Mouse (Mus musculus) heart, embryonic 16.5 days (tissue): ENCODE measurements around the gene Cmah. TPM values are rescaled to one million over a fixed set of nuclear protein-coding genes. Genes with fewer than 3 reads are reported as not detected.
"Not testable (repeated sequence)": the region's sequence is repeated elsewhere in the genome, so short reads cannot be mapped to it uniquely, and the experiment has no call there.

Experiments used
- ATAC-seq: fragments of 200-750 bp; cut with Nextera tagmentation; replicated peaks from 2 replicates; pipeline ENCODE4 v1.8.0; 2017; ENCODE audit warnings: moderate number of reproducible peaks; ENCODE audit not compliant: insufficient read depth, low FRiP score; ENCODE audit errors: extremely low read depth
- H3K27ac ChIP-seq: fragments of 300-500 bp; sonication (generic); 2 replicates; pipeline ENCODE4 v1.5.1; 2014; ENCODE audit warnings: mild to moderate bottlenecking, low read length, control low read depth, moderate library complexity
- H3K27me3 ChIP-seq: fragments of 300-500 bp; sonication (generic); 2 replicates; pipeline ENCODE4 v1.6.1; 2014; ENCODE audit warnings: low read length, mixed read lengths; ENCODE audit not compliant: control insufficient read depth, insufficient read depth
- H3K36me3 ChIP-seq: fragments of 300-500 bp; sonication (generic); 2 replicates; pipeline ENCODE4 v1.6.1; 2014; ENCODE audit not compliant: control insufficient read depth, insufficient read depth
- H3K4me1 ChIP-seq: fragments of 300-500 bp; sonication (generic); 2 replicates; pipeline ENCODE4 v1.6.1; 2014; ENCODE audit warnings: low read length, mixed read lengths; ENCODE audit not compliant: control insufficient read depth, insufficient read depth
- H3K4me2 ChIP-seq: fragments of 300-500 bp; sonication (generic); 2 replicates; pipeline ENCODE4 v1.6.1; 2014; ENCODE audit warnings: low read depth, mild to moderate bottlenecking, control low read depth, low read length
- H3K4me3 ChIP-seq: fragments of 300-500 bp; sonication (generic); 2 replicates; pipeline ENCODE4 v1.5.1; 2014; ENCODE audit warnings: mild to moderate bottlenecking, control low read depth, low read length
- H3K9ac ChIP-seq: fragments of 300-500 bp; sonication (generic); 2 replicates; pipeline ENCODE4 v1.6.1; 2014; ENCODE audit warnings: low read length, control low read depth
- H3K9me3 ChIP-seq: fragments of 300-500 bp; sonication (generic); replicated peaks from 2 replicates; pipeline ENCODE4 v1.6.1; 2016; ENCODE audit warnings: low read length; ENCODE audit not compliant: control insufficient read depth
- WGBS: fragments of 180-500 bp; shearing (Covaris S2); extraction: QIAGEN DNeasy Blood & Tissue Kit; methylation state at CpG from one replicate; pipeline ENCODE4 v1.1.7; 2014; 5-methylcytosine and 5-hydroxymethylcytosine counted together
- polyA plus RNA-seq: library from polyadenylated mRNA; unstranded; fragments of >200 nt; fragmentation: Nextera tagmentation; extraction: Ambion mirVana; gene quantifications from 2 replicates; pipeline ENCODE4 v1.2.1, GENCODE M21; 2015

Gene Cmah
- polyA plus RNA-seq, 1 experiment from 2014 or later, result 2.2 TPM

DNA sequence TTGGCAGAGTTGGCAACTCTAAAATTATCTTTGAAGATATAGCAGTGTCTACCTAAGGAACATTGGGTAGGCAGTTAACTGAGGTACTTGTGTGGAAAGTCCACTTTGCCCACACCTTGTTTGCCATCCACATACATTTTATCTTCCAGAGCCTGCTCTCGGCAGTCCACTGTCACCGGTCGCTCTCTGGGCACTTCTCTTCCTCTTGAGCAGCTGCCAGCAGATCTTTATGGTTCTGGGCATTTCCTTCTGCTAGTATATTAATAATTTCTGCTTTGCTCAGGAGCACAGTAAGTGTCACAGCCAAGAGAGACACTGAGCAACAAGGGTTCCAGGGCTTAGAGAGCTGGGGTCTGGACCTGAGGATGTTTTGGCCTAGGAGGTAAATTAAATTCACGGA, 68.6 kb downstream of the Cmah start:
- Histone ChIP-seq H3K27ac (no peak overlapping the region), H3K9me3 (no peaks in the 10 kb centered on the region), H3K27me3 (no peaks in the 10 kb centered on the region), H3K4me3 (no peak overlapping the region), H3K4me2 (no peak overlapping the region), H3K36me3 (no peaks in the 10 kb centered on the region), H3K4me1 (peaks cover 7% of the 10 kb centered on the region; the same call in 1 of the 2 replicates), H3K9ac (no peak overlapping the region)
- no peak for ATAC-seq
- WGBS, result 60% methylated on average over 4 of the region's 4 CpGs

DNA sequence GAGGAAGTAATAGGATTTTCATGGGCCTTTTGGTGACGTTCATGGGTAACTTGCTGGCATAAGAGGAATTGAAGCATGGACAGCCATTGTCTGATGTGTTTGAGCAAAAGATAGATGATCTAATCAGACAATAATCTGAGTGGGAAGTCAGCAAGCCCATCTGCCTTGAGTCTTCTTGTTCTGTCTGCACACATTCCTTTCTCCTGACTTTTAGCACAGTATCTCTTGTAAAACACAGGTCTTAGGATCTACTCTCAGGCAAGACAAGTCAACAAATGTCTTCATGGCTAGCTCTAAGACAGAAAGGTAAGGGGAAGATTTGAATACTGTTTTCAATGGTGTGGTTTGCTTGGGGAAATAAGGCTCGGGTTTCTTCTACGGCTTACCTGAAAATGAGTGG, 70.0 kb downstream of the Cmah start:
- H3K36me3 ChIP-seq, result no peaks in the 10 kb centered on the region
- no peaks in the 10 kb centered on the region for H3K9me3 ChIP-seq
- ATAC-seq, result no peak
- no peak overlapping the region for H3K9ac ChIP-seq
- no peak overlapping the region for H3K4me2 ChIP-seq
- peaks cover 7% of the 10 kb centered on the region; the same call in 1 of the 2 replicates for H3K4me1 ChIP-seq
- H3K27me3 ChIP-seq, result no peaks in the 10 kb centered on the region
- H3K27ac ChIP-seq, result no peak overlapping the region
- WGBS, result 82% methylated on average over 3 of the region's 3 CpGs
- no peak overlapping the region for H3K4me3 ChIP-seq

DNA sequence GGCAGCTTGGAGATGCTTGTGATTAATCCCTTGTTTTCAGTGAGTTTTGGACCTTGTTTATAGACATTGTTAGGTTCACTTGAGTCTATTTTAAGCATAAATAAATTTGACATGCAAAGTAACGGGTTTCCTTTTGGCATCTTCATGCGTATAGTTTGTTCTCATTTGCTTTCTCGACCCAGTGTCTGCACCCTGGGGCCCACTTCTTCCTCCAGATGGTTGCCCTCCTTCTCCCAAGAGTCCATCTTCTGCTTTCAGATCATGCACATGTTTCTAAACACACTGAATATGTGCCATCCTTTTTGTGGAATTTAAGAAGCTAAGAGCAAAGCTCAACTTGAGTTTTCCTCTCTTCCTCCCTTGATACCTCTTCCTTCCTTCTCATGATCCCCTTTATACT, 71.3 kb downstream of the Cmah start:
- Histone ChIP-seq H3K9me3 (no peaks in the 10 kb centered on the region), H3K4me2 (no peak overlapping the region), H3K36me3 (no peaks in the 10 kb centered on the region), H3K4me1 (peaks cover 2% of the 10 kb centered on the region; the same call in 1 of the 2 replicates), H3K27ac (no peak overlapping the region), H3K27me3 (no peaks in the 10 kb centered on the region), H3K4me3 (no peak overlapping the region), H3K9ac (no peak overlapping the region)
- ATAC-seq, result no peak
- WGBS, result 82% methylated on average over 3 of the region's 3 CpGs

DNA sequence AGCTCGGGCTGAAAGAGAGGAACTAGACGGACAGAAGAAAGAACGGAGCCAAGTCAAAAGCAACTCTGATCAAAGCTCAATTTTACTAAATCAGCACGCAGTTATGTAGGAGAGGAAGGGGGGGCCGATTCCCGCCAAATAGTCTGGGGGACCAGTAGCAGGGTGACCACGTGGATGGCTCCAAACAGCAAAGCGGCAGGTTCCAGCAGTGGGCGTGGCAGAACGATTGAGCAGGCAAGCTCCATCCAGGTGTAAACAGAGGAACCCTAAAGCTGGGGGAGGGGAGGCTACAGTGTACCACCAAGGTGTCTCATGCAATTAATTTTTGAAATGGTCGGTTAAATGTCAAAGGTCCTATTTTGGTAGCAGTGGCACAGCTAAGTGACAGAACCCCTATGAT, 74.6 kb downstream of the Cmah start:
- H3K4me2 ChIP-seq, result peak overlapping the region; percentile 45
- not testable (repeated sequence) for H3K9me3 ChIP-seq, H3K27me3 ChIP-seq, ATAC-seq, H3K9ac ChIP-seq, H3K36me3 ChIP-seq, H3K4me1 ChIP-seq, H3K27ac ChIP-seq
- H3K4me3 ChIP-seq, result peak overlapping the region; percentile 26; the same call in 1 of the 2 replicates
- WGBS, result 16% methylated on average over 11 of the region's 11 CpGs

DNA sequence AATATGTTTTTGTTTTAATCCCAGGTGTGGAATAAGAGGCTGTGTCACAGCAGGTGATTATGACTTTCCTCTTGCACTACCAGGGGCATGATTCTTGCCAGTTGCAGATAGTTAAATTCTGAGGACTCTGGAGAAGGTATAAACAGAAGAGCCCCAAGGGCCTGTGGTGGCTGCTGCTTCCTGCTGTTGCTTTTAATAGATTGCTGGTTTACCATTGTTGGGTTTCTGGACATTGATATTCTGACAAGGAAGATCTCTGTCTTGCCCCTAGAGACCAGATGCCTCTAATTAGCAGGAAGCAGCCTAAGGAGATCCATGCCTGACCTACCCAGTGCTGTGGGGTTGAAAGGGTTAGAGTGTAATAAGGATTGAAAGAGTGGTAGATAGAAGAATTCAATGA, 75.8 kb downstream of the Cmah start:
- Histone ChIP-seq H3K9me3 (no peaks in the 10 kb centered on the region), H3K36me3 (no peaks in the 10 kb centered on the region), H3K4me2 (no peak overlapping the region), H3K4me3 (no peak overlapping the region), H3K4me1 (no peaks in the 10 kb centered on the region), H3K9ac (no peak overlapping the region), H3K27ac (no peak overlapping the region), H3K27me3 (no peaks in the 10 kb centered on the region)
- no peak; the same call in 1 of the 2 replicates for ATAC-seq

DNA sequence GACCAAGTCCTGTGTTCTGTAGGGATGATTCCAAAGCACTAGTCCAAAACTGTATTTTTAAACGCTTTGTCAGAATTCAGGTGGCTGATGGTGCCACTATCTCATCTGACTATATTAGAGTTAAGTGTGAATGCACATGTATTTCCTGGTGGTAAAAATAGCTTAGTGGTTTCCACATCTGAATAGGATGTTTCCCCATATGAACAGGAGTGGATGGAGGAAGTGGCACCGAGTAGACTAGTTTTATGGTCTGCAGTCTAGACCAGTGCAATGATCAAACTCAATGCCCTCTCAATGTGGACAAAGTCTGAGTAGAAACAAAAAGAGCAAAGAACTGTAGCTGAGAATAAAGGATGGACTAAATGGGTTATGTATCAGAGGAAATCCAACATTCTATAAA, 79.6 kb downstream of the Cmah start:
- no peaks in the 10 kb centered on the region for H3K4me1 ChIP-seq
- H3K36me3 ChIP-seq, result no peaks in the 10 kb centered on the region
- H3K4me2 ChIP-seq, result no peak overlapping the region
- H3K27ac ChIP-seq, result no peak overlapping the region
- H3K9ac ChIP-seq, result no peak overlapping the region
- ATAC-seq, result no peak
- no peak overlapping the region for H3K4me3 ChIP-seq
- H3K9me3 ChIP-seq, result no peaks in the 10 kb centered on the region
- no peaks in the 10 kb centered on the region for H3K27me3 ChIP-seq
- WGBS, result 68% methylated on average over 2 of the region's 2 CpGs

DNA sequence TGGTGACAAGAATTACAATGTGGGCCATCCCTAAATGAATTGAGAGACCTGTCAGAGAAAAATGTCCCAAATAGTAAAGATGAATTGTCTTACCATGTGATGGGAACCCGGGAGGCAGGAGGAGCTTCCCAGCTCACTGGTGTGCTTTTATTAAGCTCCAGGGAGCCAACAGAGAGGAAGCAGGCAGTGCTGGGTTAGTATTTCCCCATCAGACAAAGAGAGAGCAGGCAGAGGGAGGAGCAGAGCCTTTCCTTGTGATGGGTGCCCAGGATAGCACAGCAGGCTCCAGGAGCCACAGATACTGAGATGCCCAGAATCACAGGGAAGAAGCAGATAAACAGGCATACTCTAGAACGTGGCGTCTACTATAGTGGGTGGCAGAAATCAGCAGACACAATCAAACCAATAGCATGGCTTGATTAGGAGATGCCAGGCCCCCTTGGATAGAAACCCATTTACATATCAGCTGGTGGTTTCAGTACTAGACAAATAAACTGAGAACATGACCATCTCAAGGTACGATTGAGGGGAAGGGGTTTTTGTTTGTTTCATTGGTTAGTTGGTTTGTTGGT, 87.5 kb downstream of the Cmah start:
- Histone ChIP-seq H3K4me2 (no peak overlapping the region), H3K4me1 (0 out of 2 replicates have a peak, but pooled peaks cover 2% of the 10 kb centered on the region), H3K36me3 (no peaks in the 10 kb centered on the region), H3K4me3 (no peak overlapping the region), H3K9me3 (no peaks in the 10 kb centered on the region), H3K9ac (no peak overlapping the region), H3K27me3 (no peaks in the 10 kb centered on the region), H3K27ac (peak overlapping the region; percentile 16; the same call in 1 of the 2 replicates)
- no peak; the same call in 1 of the 2 replicates for ATAC-seq
- 55% methylated on average over 4 of the region's 4 CpGs for WGBS

DNA sequence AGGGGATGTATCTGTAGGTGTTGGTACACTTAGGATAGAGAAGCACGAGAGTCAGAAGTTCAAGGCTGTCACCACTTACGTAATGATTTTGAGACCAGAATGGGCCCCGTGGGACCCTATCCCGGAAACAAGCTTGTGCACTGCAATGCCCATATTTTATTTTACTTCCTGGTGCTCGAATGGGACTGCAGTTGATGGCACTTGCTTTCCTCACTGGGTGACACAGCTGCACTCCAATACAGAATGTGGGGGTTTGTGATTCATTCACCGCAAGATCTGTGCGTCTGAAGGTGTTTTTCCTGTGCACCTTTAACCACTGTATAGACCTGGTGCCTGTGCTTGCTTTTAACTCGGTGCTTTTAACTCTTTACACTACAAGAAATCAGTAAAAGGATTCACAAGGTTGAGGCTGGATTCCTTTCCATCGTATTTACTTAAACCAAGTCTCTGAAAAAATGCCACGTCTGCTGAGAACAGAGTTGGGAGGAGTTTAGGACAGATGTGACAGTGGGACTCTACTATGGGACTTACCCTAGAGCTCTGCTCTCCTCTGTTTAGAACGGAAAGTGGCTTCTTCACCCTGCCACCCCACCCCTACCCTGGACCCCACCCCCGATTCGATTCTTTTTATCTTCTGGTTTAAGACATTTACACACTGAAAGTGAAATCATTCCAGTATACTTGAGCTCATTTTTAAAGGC, 88.5 kb downstream of the Cmah start:
- H3K4me3 ChIP-seq, result no peak overlapping the region
- no peaks in the 10 kb centered on the region for H3K9me3 ChIP-seq
- no peak overlapping the region for H3K9ac ChIP-seq
- H3K27me3 ChIP-seq, result no peaks in the 10 kb centered on the region
- no peak for ATAC-seq
- peak overlapping the region; percentile 61 for H3K27ac ChIP-seq
- H3K36me3 ChIP-seq, result no peaks in the 10 kb centered on the region
- H3K4me1 ChIP-seq, result 0 out of 2 replicates have a peak, but pooled peaks cover 2% of the 10 kb centered on the region
- WGBS, result 62% methylated on average over 13 of the region's 13 CpGs
- H3K4me2 ChIP-seq, result no peak overlapping the region

DNA sequence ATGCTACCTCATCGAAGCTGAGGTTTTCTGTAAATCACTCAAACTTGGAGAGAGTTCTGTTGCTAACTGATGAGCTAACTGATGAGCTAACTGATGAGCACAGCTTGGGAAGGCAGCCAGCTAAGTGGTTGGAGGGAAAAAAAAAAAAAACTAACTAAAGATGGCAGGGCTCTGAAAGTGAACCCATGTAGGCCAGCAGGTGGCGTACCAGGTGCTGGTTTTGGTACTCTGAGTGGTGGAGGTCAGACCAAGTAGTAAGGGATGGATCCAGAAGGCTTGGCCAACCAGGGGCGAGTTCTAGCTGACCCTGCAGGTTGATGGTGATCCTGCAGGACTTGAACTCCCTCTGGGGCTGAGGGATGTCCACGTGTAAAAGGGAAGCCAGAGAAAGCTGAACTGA, 89.2 kb downstream of the Cmah start:
- Histone ChIP-seq H3K9ac (no peak overlapping the region), H3K27me3 (no peaks in the 10 kb centered on the region), H3K4me2 (no peak overlapping the region), H3K4me1 (0 out of 2 replicates have a peak, but pooled peaks cover 2% of the 10 kb centered on the region), H3K36me3 (no peaks in the 10 kb centered on the region), H3K9me3 (no peaks in the 10 kb centered on the region), H3K27ac (no peak overlapping the region), H3K4me3 (no peak overlapping the region)
- 0 out of 2 replicates have a peak, but pooled peaks have one; percentile 28 for ATAC-seq
- 29% methylated on average over 4 of the region's 4 CpGs for WGBS
